Mouse (Mus musculus) limb, embryonic 13.5 days (tissue): ENCODE measurements around the gene Palld. TPM values are rescaled to one million over a fixed set of nuclear protein-coding genes. Genes with fewer than 3 reads are reported as not detected.

Experiments
- ATAC-seq: fragments of 200-750 bp; cut with Nextera tagmentation; 2 replicates; pipeline ENCODE4 v1.8.0; 2017; ENCODE audit warnings: low read depth, moderate number of reproducible peaks, moderate TSS enrichment; ENCODE audit not compliant: low FRiP score
- H3K27ac ChIP-seq: fragments of 300-500 bp; sonication (generic); 2 replicates; pipeline ENCODE4 v1.5.1; 2015; ENCODE audit warnings: inconsistent platforms, mild to moderate bottlenecking, moderate library complexity
- H3K27me3 ChIP-seq: fragments of 300-500 bp; sonication (generic); 2 replicates; pipeline ENCODE4 v1.6.1; 2015; ENCODE audit warnings: mild to moderate bottlenecking, inconsistent platforms
- H3K36me3 ChIP-seq: fragments of 300-500 bp; sonication (generic); 2 replicates; pipeline ENCODE4 v1.6.1; 2015; ENCODE audit warnings: inconsistent platforms, mild to moderate bottlenecking, moderate library complexity
- H3K4me1 ChIP-seq: fragments of 300-500 bp; sonication (generic); 2 replicates; pipeline ENCODE4 v1.6.1; 2015; ENCODE audit warnings: inconsistent platforms
- H3K4me2 ChIP-seq: fragments of 300-500 bp; sonication (generic); replicated peaks from 2 replicates; pipeline ENCODE4 v1.6.1; 2015; ENCODE audit warnings: inconsistent platforms, mild to moderate bottlenecking, moderate library complexity
- H3K4me3 ChIP-seq: fragments of 300-500 bp; sonication (generic); 2 replicates; pipeline ENCODE4 v1.5.1; 2015; ENCODE audit warnings: moderate library complexity, mild to moderate bottlenecking, inconsistent platforms
- H3K9ac ChIP-seq: fragments of 300-500 bp; sonication (generic); 2 replicates; pipeline ENCODE4 v1.6.1; 2015; ENCODE audit warnings: mild to moderate bottlenecking, inconsistent platforms
- H3K9me3 ChIP-seq: fragments of 300-500 bp; sonication (generic); 2 replicates; pipeline ENCODE4 v1.6.1; 2016; ENCODE audit warnings: inconsistent platforms
- WGBS: fragments of 180-500 bp; shearing (Covaris S2); methylation state at CpG from one replicate; pipeline ENCODE4 v1.1.7; 2015; 5-methylcytosine and 5-hydroxymethylcytosine counted together
- polyA plus RNA-seq: library from polyadenylated mRNA; unstranded; fragments of >200 nt; fragmentation: Nextera tagmentation; extraction: Ambion mirVana; gene quantifications from 2 replicates; pipeline ENCODE4 v1.2.1, GENCODE M21; 2015

Palld gene
- polyA plus RNA-seq, 1 experiment from 2014 or later, result 116 TPM

- Histone ChIP-seq H3K4me2 (no peak overlapping the region), H3K9ac (no peak overlapping the region), H3K27ac (no peak overlapping the region), H3K36me3 (0 out of 2 replicates have a peak, but pooled peaks cover 1% of the 10 kb centered on the region), H3K9me3 (no peaks in the 10 kb centered on the region), H3K4me1 (peaks cover 16% of the 10 kb centered on the region), H3K27me3 (no peaks in the 10 kb centered on the region), H3K4me3 (no peak overlapping the region)
- WGBS, result 72% methylated on average over 2 of the region's 2 CpGs
- ATAC-seq, result no peak
These were observed 270.2 kb downstream of the Palld start for GRCm38 (mm10) chr8:61632331-61632730.

GRCm38 (mm10) chr8:61629631-61629968 lies 272.9 kb downstream of the Palld start:
- no peak overlapping the region for H3K4me3 ChIP-seq
- no peak overlapping the region for H3K9ac ChIP-seq
- H3K9me3 ChIP-seq, result no peaks in the 10 kb centered on the region
- no peaks in the 10 kb centered on the region for H3K27me3 ChIP-seq
- peak overlapping the region; percentile 48 for H3K27ac ChIP-seq
- peaks cover 29% of the 10 kb centered on the region for H3K4me1 ChIP-seq
- no peaks in the 10 kb centered on the region for H3K36me3 ChIP-seq
- 29% methylated on average over 1 of the region's 1 CpGs for WGBS
- no peak for ATAC-seq
- H3K4me2 ChIP-seq, result no peak overlapping the region

GRCm38 (mm10) chr8:61628938-61629630 lies 273.4 kb downstream of the Palld start:
- H3K4me2 ChIP-seq, result no peak overlapping the region
- WGBS, result 60% methylated on average over 3 of the region's 3 CpGs
- H3K9me3 ChIP-seq, result no peaks in the 10 kb centered on the region
- no peaks in the 10 kb centered on the region for H3K36me3 ChIP-seq
- no peak overlapping the region for H3K9ac ChIP-seq
- H3K27ac ChIP-seq, result peak overlapping the region; percentile 48
- H3K4me1 ChIP-seq, result peaks cover 33% of the 10 kb centered on the region
- no peaks in the 10 kb centered on the region for H3K27me3 ChIP-seq
- ATAC-seq, result peak; percentile 68
- H3K4me3 ChIP-seq, result no peak overlapping the region

GRCm38 (mm10) chr8:61626246-61626952 lies 276.1 kb downstream of the Palld start:
- peaks cover 44% of the 10 kb centered on the region for H3K4me1 ChIP-seq
- H3K27ac ChIP-seq, result no peak overlapping the region
- 94% methylated on average over 8 of the region's 8 CpGs for WGBS
- no peak overlapping the region for H3K4me3 ChIP-seq
- H3K9ac ChIP-seq, result no peak overlapping the region
- H3K4me2 ChIP-seq, result no peak overlapping the region
- no peak for ATAC-seq
- H3K9me3 ChIP-seq, result no peaks in the 10 kb centered on the region
- no peaks in the 10 kb centered on the region for H3K36me3 ChIP-seq
- no peaks in the 10 kb centered on the region for H3K27me3 ChIP-seq

GRCm38 (mm10) chr8:61625656-61626210 lies 276.8 kb downstream of the Palld start:
- Histone ChIP-seq H3K9me3 (no peaks in the 10 kb centered on the region), H3K4me2 (no peak overlapping the region), H3K9ac (no peak overlapping the region), H3K27me3 (no peaks in the 10 kb centered on the region), H3K4me3 (no peak overlapping the region), H3K4me1 (peaks cover 47% of the 10 kb centered on the region), H3K36me3 (no peaks in the 10 kb centered on the region), H3K27ac (no peak overlapping the region)
- 62% methylated on average over 8 of the region's 8 CpGs for WGBS
- ATAC-seq, result no peak

- WGBS, result 37% methylated on average over 12 of the region's 12 CpGs
- Histone ChIP-seq H3K9me3 (no peaks in the 10 kb centered on the region), H3K4me2 (no peak overlapping the region), H3K36me3 (no peaks in the 10 kb centered on the region), H3K9ac (no peak overlapping the region), H3K27ac (peak overlapping the region; percentile 7; the same call in 1 of the 2 replicates), H3K27me3 (no peaks in the 10 kb centered on the region), H3K4me1 (peaks cover 35% of the 10 kb centered on the region), H3K4me3 (no peak overlapping the region)
- peak; percentile 71 for ATAC-seq
These were observed 278.7 kb downstream of the Palld start for GRCm38 (mm10) chr8:61623485-61624417.

GRCm38 (mm10) chr8:61621300-61621699 lies 281.2 kb downstream of the Palld start:
- peaks cover 43% of the 10 kb centered on the region for H3K4me1 ChIP-seq
- H3K9ac ChIP-seq, result no peak overlapping the region
- H3K36me3 ChIP-seq, result no peaks in the 10 kb centered on the region
- ATAC-seq, result no peak
- no peaks in the 10 kb centered on the region for H3K27me3 ChIP-seq
- 76% methylated on average over 3 of the region's 3 CpGs for WGBS
- H3K4me2 ChIP-seq, result no peak overlapping the region
- no peaks in the 10 kb centered on the region for H3K9me3 ChIP-seq
- H3K4me3 ChIP-seq, result no peak overlapping the region
- no peak overlapping the region for H3K27ac ChIP-seq

GRCm38 (mm10) chr8:61617651-61618050 lies 284.8 kb downstream of the Palld start:
- Histone ChIP-seq H3K4me1 (peaks cover 21% of the 10 kb centered on the region), H3K9ac (no peak overlapping the region)
- WGBS, result 49% methylated on average over 2 of the region's 2 CpGs

GRCm38 (mm10) chr8:61617049-61617448 lies 285.4 kb downstream of the Palld start:
- Histone ChIP-seq H3K4me1 (peaks cover 21% of the 10 kb centered on the region), H3K9ac (no peak overlapping the region), H3K9me3 (no peaks in the 10 kb centered on the region), H3K4me3 (no peak overlapping the region), H3K4me2 (no peak overlapping the region), H3K27me3 (no peaks in the 10 kb centered on the region), H3K27ac (no peak overlapping the region), H3K36me3 (no peaks in the 10 kb centered on the region)
- 79% methylated on average over 3 of the region's 3 CpGs for WGBS
- ATAC-seq, result no peak

More at GRCm38 (mm10) chr8:61617651-61618050, 284.8 kb downstream of the Palld start:
- Histone ChIP-seq H3K36me3 (no peaks in the 10 kb centered on the region), H3K4me3 (no peak overlapping the region), H3K9me3 (no peaks in the 10 kb centered on the region), H3K27ac (no peak overlapping the region), H3K4me2 (no peak overlapping the region), H3K27me3 (no peaks in the 10 kb centered on the region)
- ATAC-seq, result no peak

- Histone ChIP-seq H3K4me1 (peaks cover 16% of the 10 kb centered on the region), H3K27ac (peak overlapping the region; percentile 15; the same call in 1 of the 2 replicates), H3K36me3 (no peaks in the 10 kb centered on the region), H3K4me2 (no peak overlapping the region), H3K4me3 (no peak overlapping the region), H3K9ac (no peak overlapping the region), H3K27me3 (no peaks in the 10 kb centered on the region), H3K9me3 (no peaks in the 10 kb centered on the region)
- no peak for ATAC-seq
- WGBS, result 60% methylated on average over 9 of the region's 9 CpGs
These were observed 286.5 kb downstream of the Palld start for GRCm38 (mm10) chr8:61615711-61616697.

GRCm38 (mm10) chr8:61611741-61612140 lies 290.7 kb downstream of the Palld start:
- no peaks in the 10 kb centered on the region for H3K27me3 ChIP-seq
- no peak overlapping the region for H3K27ac ChIP-seq
- ATAC-seq, result no peak

More at GRCm38 (mm10) chr8:61611741-61612140, 290.7 kb downstream of the Palld start:
- H3K36me3 ChIP-seq, result no peaks in the 10 kb centered on the region
- no peak overlapping the region for H3K9ac ChIP-seq
- no peak overlapping the region for H3K4me2 ChIP-seq
- peaks cover 22% of the 10 kb centered on the region for H3K4me1 ChIP-seq
- H3K4me3 ChIP-seq, result no peak overlapping the region
- 86% methylated on average over 6 of the region's 6 CpGs for WGBS
- no peaks in the 10 kb centered on the region for H3K9me3 ChIP-seq
